Mouse (Mus musculus) kidney, postnatal 14 days (tissue): ENCODE measurements around the gene Btbd35f16.
"Not testable (repeated sequence)": the region's sequence is repeated elsewhere in the genome, so short reads cannot be mapped to it uniquely, and the experiment has no call there.

ENCODE experiments used
- DNase-seq: peaks from one replicate; pipeline ENCODE4 v3.0.0; 2022; ENCODE audit warnings: mixed read lengths

The Btbd35f16 gene

GRCm38 (mm10) chrX:3956902-3957301 lies at the start of gene Btbd35f16:
Gene Btbd35f16 (minus strand): TSS chrX:3957002.
- not testable (repeated sequence) for DNase-seq
